Mouse (Mus musculus) thymus, postnatal 10 days (tissue): ENCODE results near the gene Polr2h.

ENCODE experiments used
- DNase-seq, 2 experiments: peaks; one replicate each; pipeline ENCODE4 v3.0.0; 2021; ENCODE audit warnings: low spot score in 2 of 2

Gene Polr2h

DNA sequence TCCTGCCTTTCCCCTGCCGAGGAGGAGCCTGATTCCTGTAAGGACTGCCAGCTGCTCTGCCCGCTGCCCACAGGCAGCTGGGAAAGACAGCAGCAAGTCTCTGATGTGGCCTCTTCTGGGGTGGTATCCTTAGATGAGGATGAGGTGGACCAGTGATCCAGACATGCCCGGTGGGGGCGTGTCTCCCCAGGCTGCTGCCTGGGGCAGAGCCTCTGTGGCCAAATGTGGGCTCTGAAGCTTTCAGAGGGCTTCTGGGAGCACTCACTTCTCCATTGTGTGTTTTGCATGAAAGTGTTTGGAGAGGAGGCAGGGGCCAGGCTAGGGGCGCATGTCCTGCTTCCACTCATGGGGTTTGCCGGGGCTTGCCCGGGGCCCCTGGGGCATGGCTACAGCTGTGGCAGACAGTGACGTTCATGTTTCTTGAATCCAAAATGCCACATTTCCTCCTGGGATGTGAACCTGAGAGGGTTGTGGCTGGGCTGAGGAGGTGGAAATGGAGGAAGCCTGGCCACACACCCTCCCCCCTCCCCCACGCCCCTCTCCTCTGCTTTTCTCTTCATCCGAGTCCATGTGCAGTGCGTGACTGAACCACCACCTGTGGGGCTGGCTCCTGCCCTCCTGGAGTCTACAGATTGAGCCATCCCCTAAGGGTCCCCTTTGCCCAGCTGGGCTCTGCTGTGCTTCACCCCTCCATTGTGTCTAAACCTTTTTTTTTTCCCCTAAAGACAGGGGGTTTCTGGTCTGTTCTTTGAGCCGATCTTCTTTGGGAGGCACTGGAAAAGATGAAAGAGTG, 15.5 kb upstream of the Polr2h start:
- no peak for DNase-seq

DNA sequence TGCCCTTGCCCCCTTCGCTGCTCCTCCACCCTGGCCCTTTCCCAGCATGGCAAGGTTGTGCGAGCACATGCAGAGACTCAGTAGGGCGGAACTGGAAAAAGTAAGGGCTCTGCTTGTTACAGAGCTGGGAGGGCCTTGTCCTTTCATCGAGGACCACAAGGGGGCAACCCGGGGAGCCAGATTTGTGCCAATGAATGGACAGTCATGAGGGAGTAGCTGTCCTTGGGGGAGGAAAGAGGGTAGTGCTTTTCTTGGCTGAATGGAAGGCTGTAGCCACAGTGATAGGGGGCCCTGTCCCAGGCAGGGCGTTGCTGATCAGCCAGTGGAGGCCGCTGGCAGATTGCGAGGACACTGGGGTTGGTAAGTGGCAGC, 15.0 kb upstream of the Polr2h start:
- peak in 1 of 2 experiments; percentile 50 for DNase-seq

GRCm38 (mm10) chr16:20703071-20703470, 14.4 kb upstream of the Polr2h start:
- DNase-seq: no peak

DNA sequence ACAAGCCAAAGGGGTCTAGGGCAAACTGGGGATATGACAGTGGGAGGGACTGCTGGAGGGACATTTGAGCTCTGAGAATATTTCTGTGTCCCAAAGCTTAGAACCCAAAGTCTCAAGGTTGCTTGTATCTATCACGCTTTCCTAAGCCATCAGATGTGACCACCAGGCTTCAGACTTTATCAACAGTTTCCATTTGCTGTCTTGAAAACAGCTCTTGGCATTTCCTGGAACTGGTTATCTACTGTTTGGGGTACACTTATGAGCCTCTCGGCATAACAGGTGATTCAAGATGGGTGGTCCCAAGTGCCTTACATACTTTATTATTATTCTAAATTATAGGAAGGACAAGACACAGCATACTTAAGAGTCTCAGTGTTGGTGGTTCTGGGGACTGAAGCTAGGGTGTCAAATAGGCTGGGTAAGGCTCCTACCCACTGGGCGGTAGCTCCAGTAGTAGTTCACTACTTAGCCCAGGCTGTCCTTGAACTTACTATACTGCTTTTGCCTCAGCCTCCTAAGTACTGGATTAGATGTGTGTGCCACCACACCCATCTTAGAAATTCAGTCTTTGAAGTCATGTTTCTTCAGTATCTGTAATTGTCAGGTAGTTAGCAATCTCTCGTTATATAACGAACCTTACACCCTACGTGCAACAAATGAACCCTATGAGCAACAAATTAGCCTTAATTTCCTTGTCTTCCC, 13.6 kb upstream of the Polr2h start:
- no peak for DNase-seq

- no peak for DNase-seq
Measured at GRCm38 (mm10) chr16:20705786-20706185, 11.7 kb upstream of the Polr2h start.

DNA sequence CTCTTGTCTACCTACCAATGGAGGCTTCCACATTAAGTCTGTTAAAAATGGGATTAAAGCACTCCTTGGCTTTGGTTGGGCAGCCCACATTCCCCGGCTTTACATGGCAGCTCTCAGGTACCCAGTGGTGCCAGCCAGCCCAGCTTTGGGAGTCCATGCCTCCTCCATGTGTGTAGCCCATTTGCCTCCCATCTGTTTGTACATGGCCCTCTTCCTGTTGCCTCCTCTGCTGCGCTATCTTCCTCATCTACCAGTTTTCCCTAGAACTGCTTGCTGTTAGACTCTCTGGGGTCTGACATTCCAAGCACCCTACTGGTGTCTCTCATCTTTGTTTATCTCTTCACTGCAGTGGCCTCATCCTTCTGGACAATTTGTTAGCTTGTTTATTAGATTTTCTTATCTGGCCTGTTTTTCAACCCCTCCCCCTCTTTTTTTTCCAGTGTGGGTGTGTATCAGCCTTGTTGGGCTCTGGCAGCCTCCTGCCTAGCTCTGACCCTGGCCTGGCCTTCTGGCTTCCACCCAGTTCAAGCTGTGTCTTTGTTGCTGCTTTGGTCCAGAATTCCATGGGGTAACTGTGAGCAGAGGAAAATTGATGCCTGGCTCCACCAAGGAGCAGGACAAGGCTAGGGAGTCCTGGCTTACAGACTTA, 10.9 kb upstream of the Polr2h start:
- no peak for DNase-seq

DNA sequence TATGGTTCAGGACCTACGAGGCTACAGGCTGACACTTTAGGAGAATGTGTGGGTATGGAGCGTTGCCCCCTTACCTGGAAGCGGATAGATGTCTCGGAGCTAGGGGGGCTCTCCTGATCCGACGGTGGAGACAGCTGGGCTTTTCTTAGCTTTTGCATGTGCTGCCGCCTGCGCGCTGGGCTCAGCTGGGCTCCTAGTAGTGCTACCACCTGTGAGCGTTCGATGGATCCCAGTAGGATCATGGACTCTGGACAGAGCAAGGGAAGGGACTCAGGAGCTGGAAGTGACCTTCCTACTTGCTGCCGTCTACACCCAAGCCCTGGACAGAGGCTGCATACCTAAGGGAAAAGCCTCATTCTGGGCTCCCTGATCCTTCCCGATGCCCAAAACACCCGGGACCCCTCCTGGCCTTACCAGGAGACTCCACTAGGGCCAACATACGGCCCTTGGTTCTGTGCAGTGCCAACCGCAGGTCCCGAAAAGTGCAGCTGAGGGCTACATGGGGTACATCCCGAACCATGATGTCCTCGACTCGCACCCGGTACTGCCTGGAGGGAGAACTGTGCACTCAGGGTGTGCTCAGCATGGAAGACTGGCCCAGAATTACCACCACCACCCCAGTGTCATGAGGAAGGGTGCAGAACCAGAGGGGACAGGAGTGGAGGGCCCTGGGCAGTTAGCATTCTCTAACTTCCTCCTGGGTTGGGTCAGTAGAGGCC, 9.1 kb upstream of the Polr2h start:
- no peak for DNase-seq

GRCm38 (mm10) chr16:20708939-20709734, 8.3 kb upstream of the Polr2h start:
- DNase-seq: peak; percentile 44 to 81

GRCm38 (mm10) chr16:20710370-20710769, 7.1 kb upstream of the Polr2h start:
- no peak for DNase-seq

GRCm38 (mm10) chr16:20710810-20711209, 6.7 kb upstream of the Polr2h start:
- DNase-seq: no peak

- DNase-seq: no peak
Measured at GRCm38 (mm10) chr16:20712190-20712589, 5.3 kb upstream of the Polr2h start.

DNA sequence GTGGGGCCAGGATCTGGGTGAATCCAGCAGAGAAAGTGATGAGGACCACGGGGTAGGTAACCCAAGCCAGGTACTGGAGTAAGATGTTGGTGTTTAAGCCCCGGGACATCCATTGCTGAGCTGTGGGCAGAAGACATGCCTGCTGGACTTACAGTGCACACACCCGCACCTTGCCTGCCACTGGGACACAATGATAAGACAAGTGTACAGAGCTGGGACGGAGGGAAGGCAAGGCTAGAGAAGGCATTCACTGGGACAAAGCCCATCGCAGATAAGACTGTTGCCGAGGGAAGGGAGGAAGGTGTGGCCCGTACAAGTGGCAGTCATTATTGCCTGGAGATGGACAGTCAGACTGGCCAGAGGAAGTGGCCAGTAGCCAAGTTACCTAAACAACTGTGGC, 4.6 kb upstream of the Polr2h start:
- no peak for DNase-seq

GRCm38 (mm10) chr16:20714307-20715080, 3.0 kb upstream of the Polr2h start:
- DNase-seq: no peak

DNA sequence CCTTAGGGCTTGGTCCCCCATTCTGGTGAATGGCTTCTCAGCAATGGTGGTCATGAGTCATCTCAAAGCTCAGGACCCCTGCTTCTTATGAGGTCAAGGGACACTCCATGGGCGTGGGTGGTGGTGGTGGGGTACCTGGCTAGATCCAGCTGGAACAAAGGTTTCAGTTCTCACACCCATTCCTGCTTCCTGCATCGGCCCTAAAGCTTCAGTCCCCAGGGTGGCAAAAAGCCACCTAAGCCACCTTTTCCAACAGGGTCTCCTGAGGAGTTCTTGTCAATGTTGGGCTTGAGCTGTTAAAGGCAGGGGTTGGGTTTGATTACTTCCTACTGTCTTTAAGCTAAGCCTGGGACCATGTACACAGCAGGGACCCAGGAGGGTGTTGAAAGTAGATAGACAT, 2.3 kb upstream of the Polr2h start:
- DNase-seq: no peak

- DNase-seq: no peak
Measured at GRCm38 (mm10) chr16:20715566-20715965, 1.9 kb upstream of the Polr2h start.

- peak; percentile 61 to 72 for DNase-seq
Measured at GRCm38 (mm10) chr16:20715976-20716840, 1.3 kb upstream of the Polr2h start.

DNA sequence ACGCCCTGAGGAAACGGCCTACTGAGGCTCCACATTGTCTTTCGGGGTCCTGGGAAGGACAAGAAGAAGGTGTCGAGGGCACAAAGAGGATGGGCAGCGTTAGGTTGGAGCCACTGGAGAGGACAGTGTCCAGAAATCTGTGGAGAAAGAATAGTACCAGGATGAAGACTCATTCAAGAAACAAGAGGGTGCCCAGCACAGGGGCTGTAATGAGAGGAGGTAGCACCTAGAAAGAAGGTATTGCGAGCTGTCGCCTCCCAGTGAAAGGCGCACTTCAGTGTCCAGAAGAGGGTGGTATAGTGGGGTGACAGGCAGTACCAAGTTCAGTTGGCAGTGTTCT, 654 bp upstream of the Polr2h start:
- no peak for DNase-seq

DNA sequence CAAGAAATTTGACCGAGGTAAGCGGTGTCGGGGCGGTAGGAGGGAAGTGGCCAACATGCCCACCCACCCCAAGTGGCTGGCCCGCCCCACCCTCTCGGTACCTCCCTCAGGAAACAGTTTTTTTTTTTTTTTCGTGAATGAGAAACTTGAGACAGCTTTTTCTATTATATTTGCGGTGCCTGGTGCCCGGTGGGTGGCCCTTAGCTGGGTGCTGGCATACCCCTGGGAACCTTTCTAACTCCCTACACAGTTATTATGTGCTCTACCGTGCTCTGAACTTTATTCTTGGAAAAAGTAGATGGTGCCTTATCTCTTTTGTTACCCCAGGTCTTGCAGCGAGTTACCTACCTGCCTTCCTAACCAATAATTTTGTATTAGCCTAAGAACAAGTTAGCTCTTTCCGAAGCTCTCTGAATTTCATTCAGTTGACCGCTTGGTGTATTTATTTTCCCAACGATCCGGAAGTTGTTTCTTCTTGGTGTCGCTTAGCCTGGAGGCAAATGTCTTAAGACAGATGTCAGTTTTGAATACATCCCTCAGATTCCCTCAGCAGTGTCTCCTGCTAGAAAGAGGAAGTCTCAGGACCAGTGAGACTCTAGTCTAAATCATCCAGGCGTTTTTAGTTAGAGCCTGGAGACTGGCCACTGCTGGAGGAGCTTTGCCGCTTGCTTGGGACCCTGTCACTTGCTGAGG, 659 bp downstream of the Polr2h start:
- no peak for DNase-seq

- DNase-seq: no peak
Measured at GRCm38 (mm10) chr16:20721808-20722207, 4.3 kb downstream of the Polr2h start.
